Mouse (Mus musculus): ENCODE data around the gene Pacrg. TPM values are rescaled to one million over a fixed set of nuclear protein-coding genes. Genes with fewer than 3 reads are reported as not detected.

Pacrg gene
- total and polyA plus RNA-seq, 3 experiments, result not detected

- TF ChIP-seq E2F4 (IDR thresholded peaks at IDR 0.05; ENCODE audit: insufficient replicate concordance, low read depth, low read length), result no peak
- TF ChIP-seq USF2 (conservative IDR thresholded peaks at IDR 0.05; ENCODE audit: low read depth, low read length), result no peak
- no peak for TF ChIP-seq BHLHE40 (IDR thresholded peaks at IDR 0.05; ENCODE audit: low read depth, low read length)
- no peak for TF ChIP-seq ZMIZ1 (IDR thresholded peaks at IDR 0.05; ENCODE audit: low read depth, low read length)
- no peak for TF ChIP-seq CHD2 (IDR thresholded peaks at IDR 0.05; ENCODE audit: low read length)
- no peak for TF ChIP-seq MAZ (IDR thresholded peaks at IDR 0.05; ENCODE audit: low read depth, low read length)
- TF ChIP-seq IRF4 (IDR thresholded peaks at IDR 0.05; ENCODE audit: low read depth, low read length), result no peak
- TF ChIP-seq ZKSCAN1 (IDR thresholded peaks at IDR 0.05; ENCODE audit: borderline replicate concordance, low read depth, low read length), result no peak
- no peaks in the 10 kb centered on the region for H3K4me1 ChIP-seq (ENCODE audit: control insufficient read depth in 1 of 2, insufficient read depth in 2 of 2)
- H3K4me3 ChIP-seq (replicated peaks in 1 of 3; ENCODE audit: low read depth in 2 of 3, low read length in 2 of 3, poor library complexity in 1 of 3), result no peak overlapping the region
- H3K4me2 ChIP-seq (ENCODE audit: insufficient read depth, low read depth, poor library complexity, severe bottlenecking), result no peak overlapping the region
- no peaks in the 10 kb centered on the region for H3K79me2 ChIP-seq (replicated peaks; ENCODE audit: control insufficient read depth, extremely low read depth, insufficient read depth, poor library complexity, severe bottlenecking)
- DNase-seq (ENCODE audit: extremely low read depth), result no peak
- dilution Hi-C loops (cut with MboI; ENCODE audit: extremely low pct_ligation_motif_present, extremely low pct_unique_long_range_greater_than_20kb, low sequenced_read_pairs) (no loop called here), in situ Hi-C loops (cut with MboI; ENCODE audit: low pct_ligation_motif_present, low pct_unique_long_range_greater_than_20kb, low sequenced_read_pairs) (no loop called here)
- no peaks in the 10 kb centered on the region for H3K9me3 ChIP-seq (replicated peaks; ENCODE audit: low read length)
- no peak overlapping the region for H3K9ac ChIP-seq (ENCODE audit: insufficient read depth, low read depth)
- no peak overlapping the region for H3K27ac ChIP-seq (ENCODE audit: insufficient read depth, low read depth)
- no peaks in the 10 kb centered on the region for H3K27me3 ChIP-seq (replicated peaks)
- no peaks in the 10 kb centered on the region for H3K36me3 ChIP-seq (replicated peaks in 1 of 2; ENCODE audit: control insufficient read depth in 1 of 2, insufficient read depth in 1 of 2, low read length in 1 of 2)
Observed at GRCm38 (mm10) chr17:10606090-10606489, 234.0 kb downstream of the Pacrg start.

- H3K9me3 ChIP-seq (replicated peaks; ENCODE audit: low read length), result no peaks in the 10 kb centered on the region
- no peaks in the 10 kb centered on the region for H3K27me3 ChIP-seq (replicated peaks)
- no peak overlapping the region for H3K27ac ChIP-seq (ENCODE audit: insufficient read depth, low read depth)
- H3K4me2 ChIP-seq (ENCODE audit: insufficient read depth, low read depth, poor library complexity, severe bottlenecking), result no peak overlapping the region
- in situ Hi-C loops (cut with MboI; ENCODE audit: low pct_ligation_motif_present, low pct_unique_long_range_greater_than_20kb, low sequenced_read_pairs) (no loop called here), dilution Hi-C loops (cut with MboI; ENCODE audit: extremely low pct_ligation_motif_present, extremely low pct_unique_long_range_greater_than_20kb, low sequenced_read_pairs) (no loop called here)
- H3K4me1 ChIP-seq (ENCODE audit: control insufficient read depth in 1 of 2, insufficient read depth in 2 of 2), result peaks cover 0 to 3% of the 10 kb centered on the region in 2 experiments; a peak in 1 of 4 replicates
- H3K4me3 ChIP-seq (replicated peaks in 1 of 3; ENCODE audit: low read depth in 2 of 3, low read length in 2 of 3, poor library complexity in 1 of 3), result no peak overlapping the region
- TF ChIP-seq SIN3A (IDR thresholded peaks at IDR 0.05; ENCODE audit: low read length), result no peak
- TF ChIP-seq RCOR1 (conservative IDR thresholded peaks at IDR 0.05; ENCODE audit: low read depth, low read length), result no peak
- no peak for TF ChIP-seq JUN (IDR thresholded peaks at IDR 0.05; ENCODE audit: insufficient read depth, low read depth, low read length)
- TF ChIP-seq UBTF (IDR thresholded peaks at IDR 0.05; ENCODE audit: low read depth, low read length), result no peak
- TF ChIP-seq CTCF (conservative IDR thresholded peaks at IDR 0.05 in 1 of 2, IDR thresholded peaks at IDR 0.05 in 1 of 2; ENCODE audit: low read depth in 2 of 2, low read length in 2 of 2), result no peak
- no peak for TF ChIP-seq ZNF384 (IDR thresholded peaks at IDR 0.05; ENCODE audit: low read depth, low read length)
- no peak for TF ChIP-seq ZKSCAN1 (IDR thresholded peaks at IDR 0.05; ENCODE audit: borderline replicate concordance, low read depth, low read length)
- TF ChIP-seq HCFC1 (IDR thresholded peaks at IDR 0.05; ENCODE audit: low read depth, low read length), result no peak
- no peak for TF ChIP-seq ELF1 (IDR thresholded peaks at IDR 0.05; ENCODE audit: low read depth, low read length)
- TF ChIP-seq IRF4 (IDR thresholded peaks at IDR 0.05; ENCODE audit: low read depth, low read length), result no peak
- no peak for TF ChIP-seq MEF2A (IDR thresholded peaks at IDR 0.05; ENCODE audit: borderline replicate concordance, low read depth, low read length)
- no peak for TF ChIP-seq GABPA (IDR thresholded peaks at IDR 0.05; ENCODE audit: insufficient replicate concordance, low read depth, low read length)
- no peak for TF ChIP-seq USF2 (conservative IDR thresholded peaks at IDR 0.05; ENCODE audit: low read depth, low read length)
- no peak for TF ChIP-seq BHLHE40 (IDR thresholded peaks at IDR 0.05; ENCODE audit: low read depth, low read length)
- TF ChIP-seq MAFK (IDR thresholded peaks at IDR 0.05; ENCODE audit: insufficient replicate concordance, low read length), result no peak
- no peak for TF ChIP-seq MXI1 (IDR thresholded peaks at IDR 0.05; ENCODE audit: low read depth, low read length)
- TF ChIP-seq NRF1 (IDR thresholded peaks at IDR 0.05; ENCODE audit: low read depth, low read length), result no peak
- no peak for TF ChIP-seq JUND (conservative IDR thresholded peaks at IDR 0.05; ENCODE audit: low read depth, low read length)
- H3K79me2 ChIP-seq (replicated peaks; ENCODE audit: control insufficient read depth, extremely low read depth, insufficient read depth, poor library complexity, severe bottlenecking), result no peaks in the 10 kb centered on the region
- no peaks in the 10 kb centered on the region for H3K36me3 ChIP-seq (replicated peaks in 1 of 2; ENCODE audit: control insufficient read depth in 1 of 2, insufficient read depth in 1 of 2, low read length in 1 of 2)
- H3K9ac ChIP-seq (ENCODE audit: insufficient read depth, low read depth), result no peak overlapping the region
- no peak for DNase-seq (ENCODE audit: extremely low read depth)
Observed at GRCm38 (mm10) chr17:10597741-10598140, 242.4 kb downstream of the Pacrg start.
